Mouse (Mus musculus) left cerebral cortex, postnatal 10 days (tissue): ENCODE data around the gene Hist1h2bn. TPM values are rescaled to one million over a fixed set of nuclear protein-coding genes. Genes with fewer than 3 reads are reported as not detected.
"Not testable (repeated sequence)": the region's sequence is repeated elsewhere in the genome, so short reads cannot be mapped to it uniquely, and the experiment has no call there.

ENCODE experiments used
- DNase-seq, 2 experiments: peaks; one replicate each; pipeline ENCODE4 v3.0.0; 2021 to 2022; ENCODE audit warnings: low spot score in 2 of 2, mixed read lengths in 1 of 2; ENCODE audit errors: extremely low spot score in 1 of 2
- intact Hi-C: fragments of 180-260 bp; cut with DNase I; formaldehyde crosslinking; loops from one replicate; pipeline ENCODE4 v1.15.1; 2025
- microRNA-seq: library from miRNA; unstranded; fragments of <30 nt; microRNA quantifications from one replicate; pipeline ENCODE4 v1.2.0, GENCODE M21; 2022
- total RNA-seq, 2 experiments: library from RNA; stranded (reverse); gene quantifications; 2 replicates each; pipeline ENCODE4 v1.2.3; 2021

Gene Hist1h2bn
- total RNA-seq, 2 experiments from 2014 or later = 23.0 to 25.1 TPM

DNA sequence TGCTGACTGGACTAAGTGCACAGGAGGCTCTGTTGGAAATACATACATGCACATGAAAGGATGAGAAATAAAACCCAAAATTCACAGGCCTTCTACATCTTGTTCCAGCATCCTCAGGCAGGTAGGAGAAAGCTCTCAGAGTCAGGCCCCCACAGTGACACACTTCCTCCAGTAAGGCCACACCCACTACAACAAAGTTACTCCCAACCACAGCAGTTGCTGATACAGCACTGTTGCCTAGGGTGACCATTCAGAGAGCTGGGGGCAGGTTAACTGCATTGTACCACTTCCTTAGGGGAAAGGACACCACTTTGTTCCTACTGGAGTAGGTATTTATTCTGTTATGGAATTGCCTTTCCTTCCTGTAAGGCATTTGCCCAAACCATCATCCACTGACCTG is 43.2 kb downstream of the Hist1h2bn start:
- intact Hi-C loops, DNase-seq: not testable (repeated sequence)

DNA sequence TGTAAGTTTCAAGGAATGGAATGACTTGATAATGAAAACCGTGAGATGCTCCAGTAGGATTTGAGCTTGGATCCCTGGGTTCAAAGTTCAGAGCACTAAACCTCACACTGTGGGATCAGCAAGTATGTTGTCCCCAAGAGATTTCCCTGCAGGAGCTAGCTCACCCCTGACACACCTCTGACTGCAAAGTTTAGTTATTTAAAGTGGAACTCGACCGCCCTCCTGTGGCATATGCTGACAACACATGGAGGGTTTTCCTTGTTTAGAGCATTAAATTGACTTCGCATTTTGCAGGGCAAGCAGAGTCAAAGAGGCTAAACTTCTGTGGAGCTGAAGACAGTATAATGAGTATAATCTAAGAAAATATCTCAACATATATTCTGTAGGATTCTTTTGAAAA is 49.1 kb downstream of the Hist1h2bn start:
- DNase-seq, intact Hi-C loops: not testable (repeated sequence)

Small RNA genes within 50 kb of the gene (microRNA-seq; reads per million reads assigned to microRNA genes)
- not detected for gene Gm44346
- gene Gm44357 = not detected
- gene Gm44367 = not detected
- gene Gm44454 = not detected

Other genes with a start within 250 kb of the Hist1h2bn start
- gene Zkscan8, start 223.0 kb upstream of the Hist1h2bn start, total RNA-seq = 10 to 100 TPM; 10.6 to 13.6 TPM
- not detected for gene Olfr1366, start 211.3 kb upstream of the Hist1h2bn start, total RNA-seq
- not detected for gene Olfr1535, start 194.2 kb upstream of the Hist1h2bn start, total RNA-seq
- gene Olfr1364, start 172.4 kb upstream of the Hist1h2bn start, total RNA-seq = not detected
- gene Olfr1362, start 140.1 kb upstream of the Hist1h2bn start, total RNA-seq = not detected
- not detected for gene Olfr11, start 111.6 kb upstream of the Hist1h2bn start, total RNA-seq
- gene Olfr1361, start 90.7 kb upstream of the Hist1h2bn start, total RNA-seq = not detected
- gene Olfr1360, start 76.7 kb upstream of the Hist1h2bn start, total RNA-seq = not detected
- gene Olfr1359, start 56.0 kb upstream of the Hist1h2bn start, total RNA-seq = not detected
- gene Hist1h2bl, start 38.0 kb upstream of the Hist1h2bn start, total RNA-seq = 10 to 100 TPM; 41.4 to 52.8 TPM
- gene Hist1h2ai, start 37.7 kb upstream of the Hist1h2bn start, total RNA-seq = 10 to 100 TPM; 68.4 to 76.2 TPM
- 10 to 100 TPM; 69.3 to 80.8 TPM for gene Hist1h3h, start 36.5 kb upstream of the Hist1h2bn start, total RNA-seq
- gene Hist1h2bm, start 32.1 kb upstream of the Hist1h2bn start, total RNA-seq = 10 to 100 TPM; 10.1 to 13.9 TPM
- 10 to 100 TPM; 13.5 to 16.2 TPM for gene Hist1h4j, start 19.1 kb upstream of the Hist1h2bn start, total RNA-seq
- 100 to 1,000 TPM; 306 to 311 TPM for gene Hist1h4k, start 3.6 kb upstream of the Hist1h2bn start, total RNA-seq
- gene Hist1h2ak, start 296 bp upstream of the Hist1h2bn start, total RNA-seq = 10 to 100 TPM; 23.0 to 24.1 TPM
- gene Hist1h1b, start 26.5 kb downstream of the Hist1h2bn start, total RNA-seq = 10 to 100 TPM; 19.5 to 20.4 TPM
- 10 to 100 TPM; 53.5 to 57.3 TPM for gene Hist1h3i, start 29.2 kb downstream of the Hist1h2bn start, total RNA-seq
- gene Hist1h2an, start 33.1 kb downstream of the Hist1h2bn start, total RNA-seq = 1 to 10 TPM; 5.2 to 6.1 TPM
- 10 to 100 TPM; 16.5 to 17.0 TPM for gene Hist1h2bp, start 33.3 kb downstream of the Hist1h2bn start, total RNA-seq
- gene Hist1h2bq, start 56.1 kb downstream of the Hist1h2bn start, total RNA-seq = 10 to 100 TPM; 48.3 to 50.2 TPM
- gene Hist1h2ao, start 56.3 kb downstream of the Hist1h2bn start, total RNA-seq = not detected
- 100 to 1,000 TPM; 180 to 194 TPM for gene Hist1h4m, start 57.6 kb downstream of the Hist1h2bn start, total RNA-seq
- gene Hist1h4n, start 78.1 kb downstream of the Hist1h2bn start, total RNA-seq = 10 to 100 TPM; 21.2 to 27.5 TPM
- gene Hist1h2ap, start 79.4 kb downstream of the Hist1h2bn start, total RNA-seq = 10 to 100 TPM; 66.4 to 75.9 TPM
- gene Hist1h2br, start 79.6 kb downstream of the Hist1h2bn start, total RNA-seq = 10 to 100 TPM; 47.5 to 49.6 TPM
- gene Zfp184, start 191.0 kb downstream of the Hist1h2bn start, total RNA-seq = 1 to 10 TPM; 3.9 to 5.1 TPM
- not detected for gene Pom121l2, start 227.1 kb downstream of the Hist1h2bn start, total RNA-seq